Mouse (Mus musculus): Measurements from ENCODE around the gene Susd6.

Gene Susd6

GRCm38 (mm10) chr12:80878653-80879052 lies 88.3 kb downstream of the Susd6 start:
- WGBS, result 65% methylated on average over 3 of the region's 3 CpGs

GRCm38 (mm10) chr12:80879267-80879666 lies 89.0 kb downstream of the Susd6 start:
- WGBS, result 39% methylated on average over 4 of the region's 4 CpGs

- WGBS, result over 99% methylated on average over 3 of the region's 3 CpGs
These were observed 90.8 kb downstream of the Susd6 start for GRCm38 (mm10) chr12:80881121-80881520.

- WGBS, result 88% methylated on average over 3 of the region's 3 CpGs
These were observed 93.0 kb downstream of the Susd6 start for GRCm38 (mm10) chr12:80883278-80883677.

GRCm38 (mm10) chr12:80883881-80884280 lies 93.6 kb downstream of the Susd6 start:
- WGBS, result 69% methylated on average over 5 of the region's 5 CpGs

- WGBS, result 57% methylated on average over 15 of the region's 15 CpGs
These were observed 95.3 kb downstream of the Susd6 start for GRCm38 (mm10) chr12:80885301-80886288.

GRCm38 (mm10) chr12:80887036-80887435 lies 96.7 kb downstream of the Susd6 start:
- 75% methylated on average over 2 of the region's 2 CpGs for WGBS

GRCm38 (mm10) chr12:80889331-80889730 lies 99.0 kb downstream of the Susd6 start:
- 97% methylated on average over 3 of the region's 3 CpGs for WGBS

GRCm38 (mm10) chr12:80891074-80891473 lies 100.8 kb downstream of the Susd6 start:
- 97% methylated on average over 2 of the region's 2 CpGs for whole genome bisulfite sequencing

- WGBS, result 94% methylated on average over 18 of the region's 18 CpGs
These were observed 103.6 kb downstream of the Susd6 start for GRCm38 (mm10) chr12:80893720-80894494.

GRCm38 (mm10) chr12:80894973-80895570 lies 104.8 kb downstream of the Susd6 start:
- WGBS, result 10% methylated on average over 19 of the region's 19 CpGs

GRCm38 (mm10) chr12:80909631-80910030 lies 119.3 kb downstream of the Susd6 start:
- WGBS, result 89% methylated on average over 8 of the region's 8 CpGs

- 62% methylated on average over 7 of the region's 7 CpGs for WGBS
These were observed 127.5 kb downstream of the Susd6 start for GRCm38 (mm10) chr12:80917764-80918163.

- 98% methylated on average over 5 of the region's 5 CpGs for WGBS
These were observed 131.0 kb downstream of the Susd6 start for GRCm38 (mm10) chr12:80921301-80921700.

- WGBS, result 12% methylated on average over 7 of the region's 7 CpGs
These were observed 132.6 kb downstream of the Susd6 start for GRCm38 (mm10) chr12:80922869-80923268.

- 74% methylated on average over 5 of the region's 5 CpGs for WGBS
These were observed 133.3 kb downstream of the Susd6 start for GRCm38 (mm10) chr12:80923602-80924001.

- whole genome bisulfite sequencing, result 71% methylated on average over 3 of the region's 3 CpGs
These were observed 133.9 kb downstream of the Susd6 start for GRCm38 (mm10) chr12:80924205-80924604.

- 55% methylated on average over 7 of the region's 7 CpGs for WGBS
These were observed 135.6 kb downstream of the Susd6 start for GRCm38 (mm10) chr12:80925919-80926318.

- WGBS, result 92% methylated on average over 4 of the region's 4 CpGs
These were observed 136.2 kb downstream of the Susd6 start for GRCm38 (mm10) chr12:80926550-80926949.

- 64% methylated on average over 1 of the region's 1 CpGs for WGBS
These were observed 137.2 kb downstream of the Susd6 start for GRCm38 (mm10) chr12:80927518-80927917.

- 94% methylated on average over 3 of the region's 3 CpGs for WGBS
These were observed 138.6 kb downstream of the Susd6 start for GRCm38 (mm10) chr12:80928881-80929280.

GRCm38 (mm10) chr12:80930141-80930540 lies 139.8 kb downstream of the Susd6 start:
- 91% methylated on average over 7 of the region's 7 CpGs for WGBS

Measured in cerebral cortex, adult 2 months (tissue).